Mouse (Mus musculus) cerebellum, adult 11 months (tissue): Measurements from ENCODE around the gene Ppp2r5d.

Experiments used
- DNase-seq: peaks from one replicate; pipeline ENCODE4 v3.0.0; 2022

Ppp2r5d gene

DNA sequence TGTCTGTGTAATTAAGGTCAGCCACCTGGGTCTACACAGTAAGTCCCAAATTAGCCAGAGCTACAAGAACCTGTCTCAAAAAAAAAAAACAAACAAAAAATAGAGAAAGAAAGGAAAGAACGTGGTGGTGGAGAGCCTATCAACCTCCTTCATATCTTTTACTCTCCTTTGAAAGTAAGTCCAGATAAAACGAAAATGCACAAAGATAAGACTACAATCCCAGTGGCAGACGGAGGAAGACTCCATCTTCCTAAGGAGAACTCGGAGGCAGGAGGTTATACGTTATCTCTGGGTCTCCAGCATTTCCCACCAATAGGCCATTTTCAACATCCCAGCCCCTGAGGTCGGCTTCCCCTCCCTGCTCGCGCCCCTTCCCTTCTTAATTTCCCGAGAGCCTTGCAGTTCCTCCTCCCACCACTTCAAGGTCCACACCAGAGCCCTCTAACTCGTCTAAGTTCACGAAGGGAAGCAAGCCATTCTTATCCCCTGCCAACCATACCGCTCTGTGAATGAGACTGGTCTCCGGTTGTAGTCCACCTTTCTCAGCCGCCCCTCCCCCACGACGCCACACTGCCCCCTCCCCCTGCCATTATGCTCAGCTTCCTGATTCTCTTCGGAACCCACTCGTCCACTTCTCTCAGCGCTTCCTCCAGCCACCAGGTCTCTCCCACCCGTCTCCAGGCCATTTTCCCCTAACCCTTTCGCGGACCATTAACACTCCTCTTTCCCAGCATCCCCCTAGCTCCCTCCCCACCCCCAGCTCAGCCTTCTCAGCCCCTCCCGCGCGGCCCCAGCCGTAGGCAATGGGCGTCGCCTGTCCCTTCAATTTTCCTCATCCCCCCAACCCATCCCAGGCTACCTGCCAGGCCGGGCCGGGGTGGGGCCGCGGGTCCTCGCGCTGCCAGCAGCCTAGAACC, 24.8 kb downstream of the Ppp2r5d start:
- no peak for DNase-seq

DNA sequence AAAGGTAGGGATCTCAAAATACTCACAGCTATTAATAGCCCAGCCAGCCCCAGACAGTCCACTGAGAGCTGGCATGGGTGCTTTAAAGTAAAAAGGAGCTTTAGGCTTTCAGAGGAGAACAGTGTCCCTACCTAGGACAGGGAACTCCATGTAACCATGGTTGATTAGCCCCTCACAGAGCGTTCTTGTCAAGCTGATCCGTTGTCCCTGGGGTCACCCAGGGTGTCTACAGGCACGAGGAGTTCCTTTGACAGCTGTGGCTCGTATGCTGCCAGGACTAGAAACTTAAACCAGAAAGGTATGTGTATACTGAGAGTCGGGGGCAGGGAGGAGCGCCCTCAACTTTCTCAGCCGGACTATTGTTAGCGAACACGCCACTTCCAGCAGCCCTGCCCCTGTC, 26.0 kb downstream of the Ppp2r5d start:
- no peak for DNase-seq

DNA sequence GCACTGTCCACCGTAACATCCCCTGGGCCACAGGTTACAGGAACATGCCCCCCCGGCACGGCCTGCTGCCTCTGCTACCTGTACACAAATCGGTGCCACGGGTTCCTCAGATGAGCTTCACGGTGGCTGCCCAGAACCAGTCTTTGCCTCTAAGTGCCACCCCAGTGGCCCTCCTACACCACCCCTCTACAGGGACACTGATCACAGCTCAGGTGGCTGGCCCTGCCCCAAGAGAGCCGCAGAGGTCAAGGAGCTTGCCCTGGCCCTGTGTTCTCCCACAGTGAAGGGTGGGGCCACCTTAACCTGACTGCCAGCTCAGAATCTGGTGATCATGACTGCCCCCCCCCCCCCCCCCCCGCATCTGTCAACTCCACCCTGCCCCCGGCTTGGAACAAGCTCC, 26.5 kb downstream of the Ppp2r5d start, which contains the start of gene Mea1:
Gene Mea1 (plus strand): TSS at position 378 of the 400 bp plus-strand sequence.
- DNase-seq: no peak

DNA sequence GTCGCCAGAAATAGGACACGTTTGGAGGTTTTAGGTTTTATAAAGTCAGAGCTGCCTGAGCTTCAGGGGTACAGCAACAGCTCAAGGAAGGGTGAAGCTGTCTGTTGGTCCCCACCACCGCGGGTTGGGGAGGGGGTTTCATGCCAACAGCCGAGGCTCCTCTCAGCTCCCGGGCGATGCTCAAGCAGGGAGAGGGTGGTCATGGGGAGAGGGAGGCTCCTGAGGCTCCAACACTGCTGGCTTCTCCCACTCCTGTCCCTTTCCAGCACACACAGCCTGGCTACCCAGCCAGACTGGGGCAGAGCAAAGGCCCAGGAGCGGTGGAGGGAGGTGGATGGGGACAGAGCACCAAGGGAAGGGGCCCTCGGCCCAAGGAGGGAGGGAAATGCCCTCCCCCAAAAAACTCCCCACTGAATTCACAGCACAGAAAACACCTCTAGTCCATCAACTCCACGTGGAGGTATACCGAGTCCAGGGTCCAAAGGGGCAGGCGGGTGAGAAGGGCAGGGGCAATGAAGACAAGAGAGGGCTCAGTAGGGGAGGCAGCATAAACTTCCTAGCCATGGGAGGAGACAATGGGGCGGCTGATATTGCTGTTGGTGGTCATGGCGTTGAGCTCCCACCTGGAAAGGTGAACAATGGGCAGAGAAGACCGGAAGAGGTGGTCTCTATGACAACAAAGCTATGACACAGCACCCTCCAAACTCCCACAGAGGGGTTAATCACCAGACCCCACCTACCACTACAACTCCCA, 30.2 kb downstream of the Ppp2r5d start:
- DNase-seq: no peak

DNA sequence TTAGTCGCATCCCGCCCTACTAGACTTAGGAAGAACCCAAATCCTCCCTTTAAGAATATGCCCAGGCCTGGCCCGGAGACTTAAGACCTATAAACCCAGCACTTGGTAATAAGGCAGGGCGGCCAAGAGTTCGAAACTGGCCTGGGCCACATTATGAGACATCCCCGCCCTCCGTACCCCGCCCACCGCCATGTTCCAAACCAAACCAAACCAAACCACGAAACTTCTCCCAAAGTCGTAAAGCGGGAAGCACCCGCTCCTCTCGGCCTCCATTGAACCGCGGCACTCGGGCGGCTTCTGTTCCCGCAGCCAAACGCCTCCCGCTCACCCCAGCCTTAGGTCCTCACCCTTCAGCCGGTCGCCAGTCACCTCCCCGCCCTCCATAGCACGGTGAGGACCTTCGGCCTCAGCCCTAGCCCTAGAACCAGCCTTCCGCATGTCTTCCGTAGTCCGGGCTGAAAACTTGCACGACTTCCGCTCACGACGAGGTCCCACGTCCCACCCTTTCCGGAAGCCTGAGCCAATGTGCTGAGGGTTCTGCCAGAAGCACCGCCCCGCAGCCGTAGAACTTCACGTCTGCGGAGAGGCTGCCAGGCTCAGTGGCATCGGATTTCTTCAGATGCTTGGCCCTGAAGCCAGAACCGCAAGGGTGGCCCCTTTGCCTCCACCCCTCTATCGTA, 30.9 kb downstream of the Ppp2r5d start, which contains the start of gene Rrp36:
Gene Rrp36 (minus strand): TSS at position 503 of the 680 bp plus-strand sequence.
- peak; percentile 79 for DNase-seq

DNA sequence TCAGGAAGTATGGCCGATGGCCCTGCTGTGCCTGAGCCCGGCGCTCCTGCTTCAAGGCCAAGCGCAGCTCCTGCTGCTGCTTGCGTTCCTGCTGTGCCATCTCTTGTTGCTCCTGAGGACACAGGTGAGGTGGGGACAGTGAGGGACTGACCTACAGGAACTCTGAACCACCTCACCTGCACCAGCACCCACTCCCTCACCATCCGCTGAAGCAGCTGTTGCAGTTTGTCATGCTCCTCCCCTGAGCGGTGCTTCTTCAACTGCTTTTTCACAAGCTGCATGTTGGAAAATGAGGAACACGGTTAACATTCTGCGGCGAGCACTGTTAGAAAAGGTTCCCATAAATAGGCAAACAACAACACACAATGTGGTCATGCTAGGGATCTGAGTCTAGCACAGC, 35.0 kb downstream of the Ppp2r5d start:
- DNase-seq: no peak

DNA sequence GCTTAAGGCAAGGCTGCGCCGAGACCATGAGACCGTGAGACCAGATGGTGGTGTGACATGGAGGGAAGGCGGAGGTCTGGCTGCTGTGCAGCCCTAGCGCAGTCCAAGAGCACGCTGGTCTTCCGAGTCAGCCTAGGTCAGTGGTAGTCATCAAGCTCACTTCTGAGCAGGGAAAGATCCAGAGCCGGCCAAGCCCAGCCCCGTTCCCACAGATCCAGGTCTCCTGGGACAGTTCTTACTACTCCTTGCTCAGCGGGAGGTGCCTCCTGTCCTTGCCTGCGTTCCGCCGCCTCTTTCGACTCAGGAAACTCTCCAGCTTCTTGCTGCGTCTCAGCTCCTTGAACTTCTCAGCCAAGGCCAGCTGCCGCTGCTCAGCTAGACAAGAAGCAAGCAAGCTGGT, 37.2 kb downstream of the Ppp2r5d start:
- no peak for DNase-seq

DNA sequence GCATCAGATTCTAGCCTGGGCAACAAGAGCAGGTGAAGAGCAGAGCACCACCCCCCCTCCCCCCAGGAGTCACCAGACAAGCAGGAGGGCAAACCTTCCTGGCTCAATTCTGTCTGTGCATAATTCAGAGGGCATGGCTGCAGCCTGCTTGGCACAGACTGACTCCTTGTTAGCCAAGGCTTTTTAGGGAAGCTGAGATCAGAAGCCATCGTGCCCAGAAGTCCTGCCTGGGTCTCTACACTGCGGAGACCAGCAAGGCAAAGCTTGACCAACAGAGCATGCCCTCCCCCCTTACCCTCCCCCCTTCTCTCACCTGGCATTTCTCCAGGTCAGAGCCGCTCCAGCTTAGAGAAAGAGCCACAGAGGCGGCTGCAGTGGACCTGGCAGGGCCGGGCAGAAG, 42.2 kb downstream of the Ppp2r5d start:
- DNase-seq: peak; percentile 64

DNA sequence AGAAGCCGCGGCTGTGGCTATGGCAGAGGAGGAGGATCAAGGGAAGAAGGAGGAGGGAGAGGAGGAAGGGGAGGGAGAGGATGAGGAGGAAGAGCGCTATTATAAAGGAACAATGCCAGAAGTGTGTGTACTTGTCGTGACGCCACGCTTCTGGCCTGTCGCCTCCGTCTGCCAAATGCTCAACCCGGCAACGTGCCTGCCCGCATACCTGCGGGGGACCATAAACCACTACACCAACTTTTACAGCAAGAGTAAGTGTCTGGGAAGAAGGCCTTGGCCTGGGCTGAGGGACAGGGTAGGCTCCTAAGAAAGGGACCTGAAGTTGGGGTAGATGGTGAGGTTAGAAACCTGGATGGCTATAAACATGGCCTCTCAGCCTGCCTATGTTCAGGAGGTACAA, 42.9 kb downstream of the Ppp2r5d start:
- DNase-seq: no peak

DNA sequence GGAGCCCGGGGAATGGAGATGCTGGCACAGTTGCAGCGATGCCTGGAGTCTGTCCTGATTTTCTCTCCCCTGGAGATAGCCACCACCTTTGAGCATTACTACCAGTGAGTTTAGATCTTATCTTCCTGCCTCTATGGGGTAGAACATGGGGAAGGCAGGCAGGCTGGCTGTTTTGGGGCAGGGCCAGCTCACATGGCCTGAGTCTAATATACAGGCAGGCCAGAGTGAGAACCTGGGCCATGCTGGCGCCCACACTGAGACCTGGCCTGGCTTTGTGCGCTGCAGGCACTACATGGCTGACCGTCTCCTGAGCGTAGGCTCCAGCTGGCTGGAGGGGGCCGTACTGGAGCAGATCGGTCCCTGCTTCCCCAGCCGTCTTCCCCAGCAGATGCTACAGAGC, 43.6 kb downstream of the Ppp2r5d start:
- peak; percentile 69 for DNase-seq

DNA sequence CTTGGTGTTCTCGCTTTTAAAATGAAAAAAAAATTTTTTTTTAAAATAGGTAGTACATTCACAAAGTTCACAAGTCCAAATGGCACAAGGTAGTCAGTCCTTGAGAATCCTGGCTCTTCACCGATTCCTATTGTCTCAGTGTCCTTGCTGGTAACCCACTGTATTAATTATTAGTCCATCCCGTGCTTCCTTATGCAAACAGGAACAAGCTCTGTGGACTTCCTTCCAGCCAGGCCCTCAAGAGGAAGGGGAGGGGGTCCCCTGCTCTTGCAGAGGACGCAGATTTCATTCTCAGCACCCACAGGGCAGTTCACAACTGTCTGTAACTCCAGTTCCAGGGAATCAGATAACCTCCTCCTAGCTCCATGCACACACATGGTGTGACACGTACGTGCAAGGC, 48.9 kb downstream of the Ppp2r5d start:
- no peak for DNase-seq

DNA sequence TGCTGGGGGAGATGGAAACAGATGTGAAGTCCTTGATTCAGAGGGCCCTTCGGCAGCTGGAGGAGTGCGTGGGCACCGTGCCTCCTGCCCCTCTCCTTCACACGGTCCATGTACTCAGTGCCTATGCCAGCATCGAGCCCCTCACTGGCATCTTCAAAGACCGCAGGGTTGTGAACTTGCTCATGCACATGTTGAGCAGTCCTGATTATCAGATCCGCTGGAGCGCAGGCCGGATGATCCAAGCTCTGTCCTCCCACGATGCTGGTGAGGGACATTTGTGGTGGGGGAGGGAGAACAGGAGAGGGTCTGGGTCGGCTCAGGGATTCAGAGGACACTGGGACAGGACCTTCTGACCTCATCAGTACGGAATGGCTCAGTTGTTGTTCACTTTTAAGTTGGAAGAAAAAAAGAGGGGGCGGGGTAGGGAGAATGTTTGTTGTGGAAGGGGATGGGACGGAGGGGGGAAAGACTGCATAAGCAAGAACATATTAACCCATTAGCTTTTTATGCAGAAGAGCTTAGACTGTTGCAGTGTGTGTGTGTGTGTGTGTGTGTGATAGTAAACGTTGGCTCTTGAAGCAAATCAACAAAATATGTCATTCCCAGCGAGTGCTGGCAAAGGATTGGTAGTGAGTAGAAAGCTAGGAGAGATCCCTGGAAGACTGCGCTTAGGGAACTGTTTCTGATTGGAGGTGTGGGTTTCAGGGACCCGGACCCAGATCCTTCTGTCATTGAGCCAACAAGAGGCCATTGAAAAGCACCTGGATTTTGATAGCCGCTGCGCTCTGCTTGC, 53.0 kb downstream of the Ppp2r5d start:
- DNase-seq: no peak

DNA sequence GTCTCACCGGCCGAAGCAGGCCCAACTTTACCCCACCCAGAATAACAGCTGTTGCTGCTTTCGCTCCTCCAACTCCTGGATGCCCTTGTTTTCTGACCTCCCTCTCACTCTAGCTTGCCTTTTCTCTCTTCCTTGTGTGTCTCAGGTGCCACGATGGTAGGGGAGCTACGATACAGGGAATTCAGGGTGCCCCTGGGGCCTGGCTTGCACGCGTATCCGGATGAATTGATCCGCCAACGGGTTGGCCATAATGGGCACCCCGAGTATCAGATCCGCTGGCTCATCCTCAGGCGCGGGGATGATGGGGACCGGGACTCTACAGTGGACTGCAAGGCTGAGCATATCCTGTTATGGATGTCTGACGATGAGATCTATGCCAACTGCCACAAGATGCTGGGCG, 53.6 kb downstream of the Ppp2r5d start:
- no peak for DNase-seq

DNA sequence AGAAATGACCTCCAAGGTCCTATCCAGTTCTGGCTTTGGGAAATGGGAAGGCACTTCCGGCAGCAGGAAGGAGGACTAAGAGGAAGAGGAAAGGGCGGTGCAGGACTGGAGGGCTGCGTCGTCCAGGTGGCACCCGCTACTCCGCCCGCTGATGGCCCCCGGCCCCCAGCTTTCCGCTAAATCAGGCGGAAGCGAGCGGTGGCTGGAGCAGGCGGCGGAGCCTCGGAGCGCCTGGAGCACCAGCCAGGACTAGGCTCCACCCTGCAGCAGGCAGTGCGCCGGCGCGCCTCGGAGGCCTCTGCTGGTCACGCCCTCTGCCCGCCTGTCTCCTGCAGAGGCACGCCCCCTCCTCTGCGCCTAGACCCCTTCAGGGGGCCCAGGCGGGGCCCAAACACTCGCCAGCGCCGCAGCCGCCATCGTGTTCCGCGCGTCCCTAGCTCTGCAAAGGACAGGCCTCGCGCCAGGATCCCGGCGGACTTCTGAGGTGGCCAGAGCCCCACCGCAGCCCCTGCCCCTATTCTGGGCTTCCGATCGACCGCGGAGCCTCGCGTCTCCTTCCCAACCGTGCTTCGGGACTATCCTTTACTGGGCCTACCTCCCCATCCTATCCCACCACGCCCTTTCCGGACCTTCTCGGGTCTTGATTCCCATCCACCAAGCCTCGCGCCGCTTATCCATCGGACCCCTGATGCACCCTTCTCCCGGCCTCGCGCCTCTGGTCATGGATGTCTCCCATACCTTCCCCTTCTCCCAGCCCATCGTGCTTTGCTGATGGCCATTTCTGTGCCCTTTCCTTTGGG, 54.5 kb downstream of the Ppp2r5d start, which contains the start of gene Cul7:
Gene Cul7 (plus strand): TSS at position 106 of the 800 bp plus-strand sequence.
- peak; percentile 85 for DNase-seq

DNA sequence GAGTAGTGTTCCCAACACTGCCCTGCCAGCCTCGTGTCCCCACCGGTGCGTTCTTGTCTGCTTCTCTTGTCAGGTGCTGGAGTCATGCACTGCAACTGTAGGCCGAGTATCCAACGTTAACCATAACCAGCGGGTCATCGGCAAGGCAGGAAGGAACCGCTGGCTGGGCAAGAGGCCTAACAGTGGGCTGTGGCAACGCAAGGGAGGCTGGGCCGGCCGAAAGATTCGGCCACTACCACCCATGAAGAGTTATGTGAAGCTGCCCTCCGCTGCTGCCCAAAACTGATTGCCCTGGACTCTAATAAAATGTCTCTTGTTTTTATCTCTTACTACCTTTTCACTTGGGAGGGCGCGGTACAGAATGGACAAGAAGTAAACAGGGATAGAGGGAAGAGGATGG, 55.1 kb downstream of the Ppp2r5d start:
- no peak for DNase-seq

DNA sequence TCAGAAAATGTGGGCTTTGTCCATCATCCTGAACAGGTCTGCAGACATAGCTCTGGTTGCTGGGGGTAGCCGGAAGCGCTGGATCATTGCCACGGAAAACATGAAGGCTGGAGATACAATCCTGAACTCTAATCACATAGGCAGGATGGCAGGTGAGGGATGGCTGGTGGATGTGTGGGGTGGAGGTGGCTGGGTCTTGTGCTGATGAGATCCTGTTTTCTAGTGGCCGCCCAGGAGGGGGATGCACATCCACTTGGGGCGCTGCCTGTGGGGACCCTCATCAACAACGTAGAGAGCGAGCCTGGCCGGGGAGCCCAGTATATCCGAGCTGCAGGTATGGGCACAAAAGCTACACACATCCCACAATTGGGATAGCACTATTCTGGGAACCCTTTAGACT, 56.5 kb downstream of the Ppp2r5d start:
- DNase-seq: no peak

DNA sequence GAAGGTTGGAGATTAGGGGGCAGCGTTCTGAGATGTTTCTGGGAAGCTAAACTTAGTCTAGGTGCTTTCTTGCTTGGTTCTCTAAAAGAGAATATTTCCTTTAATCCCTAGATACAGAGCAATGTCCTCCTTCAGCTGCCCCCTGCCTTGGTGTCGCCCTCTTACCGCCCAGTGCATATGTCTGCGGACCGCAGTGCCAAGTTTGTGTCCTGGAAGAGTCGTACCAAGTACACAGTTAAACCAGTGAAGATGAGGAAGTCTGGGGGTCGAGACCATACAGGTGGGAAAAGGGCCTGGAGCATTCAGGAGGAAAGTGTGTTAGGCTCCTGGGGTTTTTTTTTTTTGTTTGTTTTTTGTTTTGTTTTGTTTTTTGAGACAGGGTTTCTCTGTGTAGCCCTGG, 57.6 kb downstream of the Ppp2r5d start:
- DNase-seq: no peak

DNA sequence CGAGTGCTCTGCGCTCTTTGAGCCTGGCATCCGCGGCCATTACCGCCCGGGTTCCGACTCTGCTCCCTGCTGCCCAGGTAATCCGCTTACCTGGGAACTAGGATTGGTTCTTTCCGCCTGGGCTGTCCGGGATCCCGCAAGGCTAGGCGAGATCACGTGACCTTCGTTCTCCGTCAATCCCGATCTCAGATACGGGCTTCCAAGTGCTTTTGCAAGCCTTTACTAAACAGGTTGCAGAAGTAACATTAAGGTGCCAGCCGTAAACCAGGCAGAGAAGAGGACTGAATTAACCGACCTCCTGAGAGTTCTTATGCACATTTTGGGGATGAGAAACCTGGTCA, 58.6 kb downstream of the Ppp2r5d start:
- DNase-seq: no peak

DNA sequence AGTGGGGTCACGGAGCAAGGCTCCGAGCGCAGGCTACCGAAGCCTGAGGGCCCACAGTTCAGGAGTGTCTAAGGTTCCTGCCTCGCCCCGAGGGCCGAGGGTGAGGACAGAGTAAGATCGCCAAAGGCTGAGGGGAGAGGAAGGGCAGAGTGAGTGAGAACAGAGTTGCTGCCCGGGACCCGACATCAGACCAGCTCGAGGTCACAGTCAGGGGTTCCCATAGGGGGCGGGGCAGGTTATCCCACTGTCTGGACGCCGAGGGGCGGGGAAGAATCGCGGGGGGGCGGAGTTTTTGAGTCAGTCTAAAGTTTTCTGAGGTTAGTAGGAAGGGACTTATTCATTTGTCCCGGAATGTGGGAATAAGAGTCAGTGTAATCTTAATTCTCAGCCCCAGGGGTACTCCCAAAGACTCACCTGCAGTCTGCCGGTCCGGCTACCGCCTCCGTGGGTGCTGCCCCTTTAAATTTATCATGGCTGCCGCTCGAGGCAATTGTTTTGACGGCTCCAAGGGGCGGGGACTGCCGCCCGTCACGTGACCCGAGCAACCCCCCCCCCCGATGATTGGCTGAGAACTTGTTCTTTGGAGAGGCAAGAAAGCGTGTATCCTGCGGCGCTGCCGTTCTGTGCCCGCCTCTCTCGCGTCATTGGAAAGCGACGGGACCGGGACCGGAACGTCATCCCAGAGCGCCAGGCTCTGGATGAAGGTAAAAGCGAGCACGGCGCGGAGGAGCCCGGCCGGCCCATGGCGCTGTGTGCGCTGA, 59.2 kb downstream of the Ppp2r5d start, which contains the start of the genes Klc4 and Mrpl2:
Gene Klc4 (minus strand): TSS at position 462 of the 761 bp plus-strand sequence.
Gene Mrpl2 (plus strand): TSS at position 669 of the 761 bp plus-strand sequence.
- DNase-seq: peak; percentile 98

DNA sequence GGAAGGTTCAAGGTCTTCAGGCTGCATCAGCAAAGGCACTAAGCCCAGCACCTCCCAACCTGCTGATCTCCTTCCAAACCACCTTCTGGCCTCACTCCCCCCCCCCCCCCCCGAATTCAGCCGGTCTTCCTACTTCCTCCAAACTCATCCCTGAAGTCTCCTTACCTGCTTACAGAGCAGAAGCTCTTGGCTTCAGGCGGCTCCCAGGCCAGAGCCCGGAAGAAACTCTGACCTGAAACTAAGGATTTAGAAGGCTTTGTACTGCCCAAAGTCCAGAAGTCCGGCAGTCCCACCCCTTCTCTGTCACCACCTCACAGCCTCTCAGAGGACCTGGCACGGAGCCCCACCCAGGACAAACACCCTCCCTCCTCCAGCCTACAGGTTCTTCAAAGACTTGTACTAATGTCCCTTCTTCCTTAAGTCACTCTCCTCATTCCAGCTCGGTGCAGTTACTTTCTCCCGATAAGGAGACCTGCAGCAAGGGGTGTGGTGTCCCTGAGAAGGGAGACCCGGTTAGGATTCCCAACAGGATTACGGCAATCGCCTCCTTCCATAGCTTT, 59.9 kb downstream of the Ppp2r5d start:
- DNase-seq: peak; percentile 57
